Mouse (Mus musculus): ENCODE measurements around the gene Bin2.
"Not testable (repeated sequence)": the region's sequence is repeated elsewhere in the genome, so short reads cannot be mapped to it uniquely, and the experiment has no call there.

Bin2 gene

GRCm38 (mm10) chr15:100642451-100642850 is 26.9 kb downstream of the Bin2 start:
- no peak for DNase-seq

GRCm38 (mm10) chr15:100641226-100641810 is 28.0 kb downstream of the Bin2 start:
- peak; percentile 42 to 56 for DNase-seq

GRCm38 (mm10) chr15:100639972-100640750 is 29.2 kb downstream of the Bin2 start:
- DNase-seq: no peak

GRCm38 (mm10) chr15:100637661-100638060 is 31.7 kb downstream of the Bin2 start:
- DNase-seq: peak; percentile 60 to 72

- DNase-seq: peak; percentile 86
Observed at GRCm38 (mm10) chr15:100636700-100637501, 32.5 kb downstream of the Bin2 start, which contains the start of gene Smagp. Gene Smagp (minus strand): TSS chr15:100636940.

GRCm38 (mm10) chr15:100635851-100636645 is 33.3 kb downstream of the Bin2 start:
- no peak for DNase-seq

GRCm38 (mm10) chr15:100635239-100635638 is 34.1 kb downstream of the Bin2 start:
- DNase-seq: no peak

GRCm38 (mm10) chr15:100633341-100633740 is 36.0 kb downstream of the Bin2 start:
- DNase-seq: peak in 1 of 2 experiments; percentile 46

GRCm38 (mm10) chr15:100632323-100632722 is 37.0 kb downstream of the Bin2 start:
- no peak for DNase-seq

GRCm38 (mm10) chr15:100631454-100632170 is 37.7 kb downstream of the Bin2 start:
- no peak for DNase-seq

GRCm38 (mm10) chr15:100630126-100630525 is 39.2 kb downstream of the Bin2 start:
- DNase-seq: no peak

- DNase-seq: peak in 1 of 2 experiments; percentile 40
Observed at GRCm38 (mm10) chr15:100628797-100629196, 40.6 kb downstream of the Bin2 start.

GRCm38 (mm10) chr15:100627774-100628370 is 41.5 kb downstream of the Bin2 start:
- no peak for DNase-seq

- peak in 1 of 2 experiments; percentile 35 for DNase-seq
Observed at GRCm38 (mm10) chr15:100627287-100627686, 42.1 kb downstream of the Bin2 start.

GRCm38 (mm10) chr15:100624435-100624834 is 44.9 kb downstream of the Bin2 start:
- DNase-seq: no peak

- DNase-seq: no peak
Observed at GRCm38 (mm10) chr15:100623754-100624153, 45.6 kb downstream of the Bin2 start.

GRCm38 (mm10) chr15:100622164-100622563 is 47.2 kb downstream of the Bin2 start:
- no peak for DNase-seq

- not testable (repeated sequence) for DNase-seq
Observed at GRCm38 (mm10) chr15:100621671-100622070, 47.7 kb downstream of the Bin2 start.

GRCm38 (mm10) chr15:100619200-100619599 is 50.2 kb downstream of the Bin2 start:
- DNase-seq: no peak

GRCm38 (mm10) chr15:100616221-100616620 is 53.1 kb downstream of the Bin2 start:
- DNase-seq: no peak

- DNase-seq: peak; percentile 94 to 97
Observed at GRCm38 (mm10) chr15:100615825-100616220, 53.5 kb downstream of the Bin2 start.
